Mouse (Mus musculus): ENCODE results near the gene Axl.
"Not testable (repeated sequence)": the region's sequence is repeated elsewhere in the genome, so short reads cannot be mapped to it uniquely, and the experiment has no call there.

Axl gene

GRCm38 (mm10) chr7:25754439-25754737 is 34.1 kb downstream of the Axl start:
- no peak for DNase-seq (ENCODE audit: low spot score in 2 of 2)

DNA sequence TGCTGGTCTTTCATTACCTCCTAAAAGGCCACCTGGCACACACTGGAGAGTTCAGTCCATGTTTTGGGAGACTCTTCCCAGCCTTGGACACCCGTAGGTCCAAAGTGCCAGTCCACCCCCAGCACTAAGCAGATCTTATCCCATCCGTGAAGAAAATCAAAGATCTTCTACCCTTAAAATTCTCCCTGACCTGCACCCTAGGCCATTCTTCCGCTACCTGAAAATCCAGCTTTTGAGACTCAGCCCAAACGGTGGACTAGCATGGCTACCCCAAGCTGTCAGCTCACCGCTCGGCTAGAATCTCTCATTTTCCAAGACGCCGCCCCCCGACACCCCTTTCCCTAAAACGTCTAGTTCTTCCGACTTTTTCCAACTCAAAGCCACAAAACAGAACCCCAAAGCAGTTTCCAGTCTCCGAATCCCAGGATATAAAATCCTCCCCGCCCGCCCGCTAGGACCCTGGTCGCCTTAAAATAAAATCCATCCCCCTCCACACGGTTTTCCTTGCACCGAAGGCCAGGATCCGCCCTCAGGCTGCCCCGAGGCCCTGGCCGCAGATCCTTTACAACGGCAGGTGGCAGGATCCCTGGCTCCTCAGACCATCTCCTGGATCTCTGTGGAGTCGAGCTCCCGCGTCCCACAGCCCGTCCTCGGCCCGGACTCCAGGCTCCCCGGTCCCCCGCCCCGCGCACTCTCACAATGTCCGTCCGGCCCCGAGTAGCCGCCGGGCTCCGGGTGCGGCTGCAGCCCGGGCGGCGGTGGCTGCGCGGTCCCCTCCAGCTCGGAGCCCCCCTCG is 34.7 kb downstream of the Axl start:
- DNase-seq (ENCODE audit: low spot score in 2 of 2): peak; percentile 42 to 47

GRCm38 (mm10) chr7:25753076-25753475 is 35.4 kb downstream of the Axl start:
- DNase-seq (ENCODE audit: low spot score in 2 of 2): no peak

- no peak for DNase-seq (ENCODE audit: low spot score in 2 of 2)
These were observed 41.7 kb downstream of the Axl start for GRCm38 (mm10) chr7:25746844-25747243.

DNA sequence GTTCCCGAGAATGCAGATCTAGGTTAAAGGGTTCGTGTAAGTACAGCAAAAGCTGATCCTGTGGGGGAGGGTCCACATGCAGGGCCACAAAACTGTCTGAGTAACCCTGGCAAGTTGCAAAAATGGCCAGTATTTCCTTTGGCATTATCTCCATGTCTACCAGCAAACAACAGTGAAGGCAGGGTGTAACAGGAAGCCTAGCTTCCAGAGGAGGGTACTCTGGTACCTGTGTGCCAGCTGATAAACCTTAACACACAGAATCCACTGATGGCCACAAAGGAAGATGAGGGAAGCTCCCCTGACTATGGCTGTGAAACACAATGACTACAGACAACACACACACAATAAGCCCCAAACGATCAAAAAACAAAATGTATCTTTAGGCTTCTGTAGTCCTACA is 50.2 kb downstream of the Axl start:
- no peak for DNase-seq (ENCODE audit: low spot score in 2 of 2)

GRCm38 (mm10) chr7:25736920-25737319 is 51.6 kb downstream of the Axl start:
- no peak for DNase-seq (ENCODE audit: low spot score in 2 of 2)

- DNase-seq (ENCODE audit: low spot score in 2 of 2): no peak
These were observed 53.5 kb downstream of the Axl start for GRCm38 (mm10) chr7:25734991-25735390.

DNA sequence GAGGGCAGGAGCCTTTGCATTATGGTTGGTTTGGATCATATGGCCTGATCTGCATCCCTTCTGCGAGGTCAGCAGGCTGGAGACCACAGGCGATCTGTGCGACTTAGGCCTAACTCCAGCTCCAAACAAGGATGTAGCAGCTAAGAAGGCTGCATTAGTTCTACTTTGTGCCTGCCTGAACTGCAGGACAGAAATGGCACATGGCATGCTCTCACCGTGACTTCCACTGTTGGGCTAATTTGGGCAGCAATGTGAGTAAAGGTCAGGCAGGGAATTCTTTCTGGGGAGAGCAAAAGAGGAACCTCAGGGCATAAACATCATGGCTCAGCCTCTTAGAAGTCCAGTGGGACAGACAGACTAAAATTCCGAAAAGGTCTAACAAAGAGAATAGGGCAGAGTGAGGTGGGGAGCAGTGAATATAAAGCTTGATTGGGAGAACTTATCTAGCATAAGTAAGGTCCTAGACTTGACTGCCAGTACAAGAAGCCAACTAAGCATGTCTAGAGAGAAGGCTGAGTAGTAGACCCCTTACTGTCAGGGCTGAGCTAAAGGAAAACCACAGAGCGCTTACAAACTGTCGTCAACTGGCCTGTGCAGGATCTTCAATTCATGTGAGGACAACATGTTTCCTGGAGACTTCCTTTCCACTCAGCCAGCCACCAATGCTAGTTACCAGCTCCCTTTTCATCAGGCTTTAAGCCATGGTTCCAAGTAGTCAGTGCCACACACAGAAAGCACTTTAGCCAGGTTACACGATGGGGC is 57.0 kb downstream of the Axl start:
- DNase-seq (ENCODE audit: low spot score in 2 of 2): no peak

DNA sequence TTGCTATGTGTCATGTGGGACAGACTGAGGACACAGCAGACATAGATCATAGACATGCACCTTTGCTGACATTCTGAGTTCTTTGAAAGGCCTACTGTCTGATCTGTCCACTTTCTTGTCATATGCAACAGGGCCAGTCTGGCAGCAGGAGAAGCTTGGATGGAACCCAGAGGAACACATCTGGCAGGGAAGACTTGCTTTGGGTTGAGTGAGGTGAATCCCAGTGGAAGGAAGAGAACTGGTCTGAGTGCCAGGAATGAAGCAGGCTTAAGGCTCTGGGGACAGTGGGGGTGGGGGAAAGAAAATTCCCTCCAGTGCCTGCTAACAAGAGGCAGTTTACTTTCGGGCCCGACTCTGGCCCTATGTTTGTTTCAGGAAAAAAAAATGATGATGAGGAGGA is 58.6 kb downstream of the Axl start:
- DNase-seq (ENCODE audit: low spot score in 2 of 2): no peak

- no peak for DNase-seq (ENCODE audit: low spot score in 2 of 2)
These were observed 59.1 kb downstream of the Axl start for GRCm38 (mm10) chr7:25729396-25729795.

DNA sequence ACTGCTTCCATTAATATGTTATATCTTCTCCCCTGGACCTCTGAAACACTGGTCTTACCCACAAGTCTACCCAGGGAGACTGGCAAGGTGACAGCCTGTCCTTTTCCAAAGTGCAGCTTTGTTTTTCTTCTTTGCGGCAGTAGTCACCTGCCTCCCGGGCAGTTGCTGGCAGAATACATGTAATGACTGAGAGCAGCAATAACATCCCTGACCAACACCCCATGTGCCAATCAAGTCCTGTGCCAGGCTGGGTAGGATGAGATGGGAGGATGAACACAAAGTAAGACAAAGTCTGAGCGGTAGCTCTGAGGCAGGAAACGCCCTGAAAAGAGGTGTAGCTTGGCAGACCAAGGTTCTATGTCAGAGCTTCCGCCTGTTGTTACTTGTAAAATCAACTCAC is 60.7 kb downstream of the Axl start:
- DNase-seq (ENCODE audit: low spot score in 2 of 2): no peak

- no peak for DNase-seq (ENCODE audit: low spot score in 2 of 2)
These were observed 62.6 kb downstream of the Axl start for GRCm38 (mm10) chr7:25725886-25726285.

DNA sequence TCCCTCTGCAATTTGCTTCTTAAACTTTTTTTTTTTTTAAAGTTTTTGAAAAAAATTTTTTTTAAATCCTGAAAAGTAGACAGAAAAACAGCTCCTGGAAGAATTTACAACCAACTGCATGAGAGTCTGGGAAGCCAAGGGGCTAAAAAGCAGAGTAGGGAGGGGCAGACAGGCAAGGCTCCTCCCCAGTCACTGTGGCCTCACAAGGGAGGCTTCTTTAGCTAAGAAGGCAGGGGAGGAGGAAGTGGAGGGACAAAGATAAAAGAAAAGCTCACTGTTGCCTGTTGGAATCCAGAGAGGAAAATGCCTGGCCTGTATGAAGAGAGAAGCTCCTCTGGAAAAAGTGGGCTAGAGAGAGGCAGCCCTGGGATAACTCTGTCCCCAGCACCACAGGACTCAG is 66.7 kb downstream of the Axl start:
- not testable (repeated sequence) for DNase-seq (ENCODE audit: low spot score in 2 of 2)

DNA sequence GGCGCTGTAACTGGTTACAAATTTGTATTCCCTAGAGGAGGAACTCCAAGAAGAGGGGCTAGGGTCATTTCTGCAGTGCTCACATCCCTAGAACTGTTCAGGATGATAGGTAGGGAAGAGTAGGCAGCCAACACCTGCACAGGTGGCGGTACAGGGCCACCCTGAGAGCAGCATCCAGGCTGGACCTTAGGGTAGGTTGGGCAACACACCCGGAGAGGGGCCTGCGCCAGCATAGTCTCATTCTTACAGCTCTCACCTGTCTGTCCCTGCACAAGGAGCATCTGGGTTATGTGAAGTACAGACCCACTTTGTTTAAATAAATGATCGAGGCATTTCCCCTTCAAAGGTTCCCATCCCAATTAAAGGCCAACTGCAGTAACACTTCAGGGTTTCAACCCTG is 67.7 kb downstream of the Axl start:
- DNase-seq (ENCODE audit: low spot score in 2 of 2): no peak

DNA sequence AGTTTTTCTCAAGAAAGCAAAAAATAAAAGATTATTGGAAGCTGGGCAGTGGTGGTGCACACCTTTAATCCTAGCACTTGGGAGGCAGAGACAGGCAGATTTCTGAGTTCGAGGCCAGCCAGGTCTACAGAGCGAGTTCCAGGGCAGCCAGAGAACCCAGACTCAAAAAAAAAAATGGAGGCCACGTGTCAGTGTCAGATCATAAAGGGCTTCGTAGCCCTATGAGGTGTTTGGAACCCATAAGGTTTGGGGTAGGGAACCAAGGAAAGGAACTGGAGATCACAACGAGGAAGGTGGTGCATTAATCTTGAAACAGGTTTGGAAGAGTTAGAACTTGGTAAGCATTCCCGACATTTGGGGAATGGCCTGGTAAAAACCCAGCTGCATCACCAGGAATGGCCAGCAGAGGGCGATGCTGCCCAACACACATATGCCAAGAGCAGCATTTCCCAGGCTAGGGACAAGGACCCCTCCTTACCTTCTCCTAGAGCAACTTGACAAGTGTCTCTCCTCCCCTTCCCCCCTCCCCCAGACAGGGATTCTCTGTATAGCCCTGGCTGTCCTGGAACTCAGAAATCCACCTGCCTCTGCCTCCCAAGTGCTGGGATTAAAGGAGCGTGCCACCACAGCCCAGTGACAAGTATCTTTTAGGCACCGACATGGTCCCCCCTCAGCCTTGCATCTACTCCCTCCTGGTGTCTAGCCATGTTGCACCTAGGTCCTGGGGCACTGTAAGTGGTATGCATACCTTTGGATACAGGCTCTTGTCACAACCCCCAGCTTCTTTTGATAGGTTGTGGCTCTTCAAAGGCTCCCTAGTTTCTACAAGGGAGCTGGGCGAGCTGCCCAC is 68.5 kb downstream of the Axl start:
- peak; percentile 83 to 84 for DNase-seq (ENCODE audit: low spot score in 2 of 2)

- peak; percentile 96 to 97 for DNase-seq (ENCODE audit: low spot score in 2 of 2)
These were observed 69.6 kb downstream of the Axl start, which contains the start of gene Ccdc97 for GRCm38 (mm10) chr7:25718788-25719417. Gene Ccdc97, minus strand, starts transcription at chr7:25719088.

DNA sequence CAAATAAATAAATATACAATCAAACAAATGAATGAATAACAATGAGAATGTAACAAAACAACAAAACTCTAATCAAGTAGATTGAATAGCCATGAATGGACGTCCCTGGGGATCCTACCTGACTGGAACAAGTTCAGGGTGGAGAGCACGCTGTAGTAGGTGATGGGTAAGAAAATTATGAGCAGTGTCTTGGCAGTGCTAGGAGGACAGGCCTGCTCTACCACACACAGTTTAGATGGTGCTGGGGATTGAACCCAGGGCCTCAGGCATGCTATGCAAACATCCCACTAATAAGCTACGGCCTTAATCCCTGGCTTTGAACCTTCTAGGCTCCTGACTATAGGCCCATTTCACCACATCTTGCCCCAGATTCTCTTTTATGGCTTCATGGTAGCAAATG is 71.0 kb downstream of the Axl start:
- no peak for DNase-seq (ENCODE audit: low spot score in 2 of 2)

DNA sequence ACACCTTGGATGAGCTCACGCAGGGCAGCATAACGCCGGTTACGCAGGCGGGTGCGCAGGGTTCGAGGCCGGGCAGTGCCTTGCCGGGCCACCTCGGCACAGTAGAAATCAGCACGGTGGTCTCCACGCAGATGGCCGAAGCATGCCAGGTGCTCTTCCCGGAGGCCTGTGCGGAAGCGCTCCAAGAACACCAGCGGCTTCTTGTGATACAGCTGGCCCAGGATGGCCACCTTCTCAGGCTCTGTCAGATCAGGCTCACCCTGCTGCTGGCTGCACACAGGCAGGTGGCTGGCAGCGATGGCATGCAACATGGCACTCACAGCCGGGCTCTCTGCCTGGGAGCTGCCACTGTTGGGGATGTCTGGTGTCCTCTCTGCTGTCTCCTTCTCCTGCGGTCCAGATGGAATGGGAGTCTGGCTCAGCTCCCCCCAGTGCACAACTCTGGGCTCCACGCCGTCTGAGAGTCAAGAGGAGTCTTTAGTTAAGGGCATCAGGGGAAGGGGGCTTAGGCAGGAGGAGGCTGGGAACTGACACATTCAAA is 72.7 kb downstream of the Axl start:
- peak in 1 of 2 experiments; percentile 35 for DNase-seq (ENCODE audit: low spot score in 2 of 2)

GRCm38 (mm10) chr7:25714581-25714980 is 73.9 kb downstream of the Axl start:
- DNase-seq (ENCODE audit: low spot score in 2 of 2): no peak

DNA sequence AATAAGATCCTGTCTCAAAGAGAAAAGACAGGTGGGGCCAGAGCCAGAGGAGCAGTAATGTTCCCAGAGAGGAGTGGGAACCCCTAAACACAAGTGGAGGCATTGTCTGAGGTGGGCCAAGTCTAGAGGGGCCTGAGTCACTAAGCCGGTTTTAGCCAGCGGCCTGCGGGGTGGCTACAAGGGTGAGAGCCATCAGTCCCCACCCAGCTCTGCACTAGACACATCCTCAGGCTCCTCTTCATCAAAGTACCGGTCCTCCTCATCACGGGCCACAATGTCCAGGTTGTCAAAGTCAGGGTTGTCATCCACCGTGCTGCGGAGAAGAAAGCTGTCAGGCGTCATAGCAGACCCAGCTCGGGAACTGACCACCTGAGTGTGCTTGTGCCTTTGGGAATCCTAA is 75.7 kb downstream of the Axl start:
- no peak for DNase-seq (ENCODE audit: low spot score in 2 of 2)

DNA sequence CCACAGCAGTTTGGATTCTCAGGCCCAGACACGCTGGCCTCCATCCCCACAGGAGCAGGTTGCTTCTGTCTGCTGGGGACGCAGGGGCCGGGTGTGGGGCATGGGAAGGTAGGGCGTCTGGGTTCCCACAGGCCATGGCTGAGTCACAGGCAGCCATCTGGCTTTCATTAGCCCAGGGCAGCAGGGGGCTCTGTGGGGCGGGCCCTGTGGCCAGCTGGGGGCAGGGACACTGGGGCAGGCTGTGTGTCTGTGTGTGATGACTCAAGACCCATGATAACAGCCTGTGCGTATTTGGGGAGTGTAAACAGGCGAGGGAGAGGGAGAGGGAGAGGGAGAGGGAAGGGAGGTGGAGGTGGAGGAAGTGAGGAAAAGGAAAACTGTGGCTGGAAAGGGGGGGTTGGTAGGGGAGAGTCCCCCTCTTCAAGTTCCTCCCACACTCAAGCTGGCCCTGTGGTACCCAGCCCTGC is 76.7 kb downstream of the Axl start:
- DNase-seq (ENCODE audit: low spot score in 2 of 2): no peak

- DNase-seq (ENCODE audit: low spot score in 2 of 2): no peak
These were observed 77.3 kb downstream of the Axl start for GRCm38 (mm10) chr7:25711165-25711564.

Measured in right cerebral cortex, postnatal 10 days (tissue).